Mouse (Mus musculus) heart, postnatal 0 days (tissue): ENCODE data around the gene Nlrc5. TPM values are rescaled to one million over a fixed set of nuclear protein-coding genes. Genes with fewer than 3 reads are reported as not detected.

Experiments used
- ATAC-seq: fragments of 200-750 bp; cut with Nextera tagmentation; 2 replicates; pipeline ENCODE4 v1.8.0; 2017; ENCODE audit warnings: low read depth, moderate number of reproducible peaks, moderate library complexity; ENCODE audit not compliant: insufficient read depth
- DNase-seq: peaks from one replicate; pipeline ENCODE4 v3.0.0-alpha.2; 2016; ENCODE audit warnings: low spot score
- H3K27ac ChIP-seq: fragments of 300-500 bp; sonication (generic); 2 replicates; pipeline ENCODE4 v1.5.1; 2014; ENCODE audit warnings: low read depth, mild to moderate bottlenecking
- H3K27me3 ChIP-seq: fragments of 300-500 bp; sonication (generic); 2 replicates; pipeline ENCODE4 v1.6.1; 2014; ENCODE audit warnings: low read length, mixed read lengths; ENCODE audit not compliant: control insufficient read depth, insufficient read depth
- H3K36me3 ChIP-seq: fragments of 300-500 bp; sonication (generic); replicated peaks from 2 replicates; pipeline ENCODE4 v1.6.1; 2014; ENCODE audit warnings: low read length, mixed read lengths; ENCODE audit not compliant: control insufficient read depth, insufficient read depth
- H3K4me1 ChIP-seq: fragments of 300-500 bp; sonication (generic); 2 replicates; pipeline ENCODE4 v1.6.1; 2014; ENCODE audit warnings: antibody characterized with exemption; ENCODE audit not compliant: control insufficient read depth, insufficient read depth
- H3K4me2 ChIP-seq: fragments of 300-500 bp; sonication (generic); 2 replicates; pipeline ENCODE4 v1.6.1; 2014; ENCODE audit warnings: low read depth, mild to moderate bottlenecking, low read length, moderate library complexity
- H3K4me3 ChIP-seq: fragments of 300-500 bp; sonication (generic); 2 replicates; pipeline ENCODE4 v1.5.1; 2014; ENCODE audit warnings: low read depth, low read length
- H3K9ac ChIP-seq: fragments of 300-500 bp; sonication (generic); replicated peaks from 2 replicates; pipeline ENCODE4 v1.6.1; 2014; ENCODE audit warnings: low read depth, low read length, mixed read lengths
- H3K9me3 ChIP-seq: fragments of 300-500 bp; sonication (generic); replicated peaks from 2 replicates; pipeline ENCODE4 v1.6.1; 2016; ENCODE audit warnings: low read length; ENCODE audit not compliant: control insufficient read depth
- CTCF ChIP-seq: IDR thresholded peaks from 2 replicates; pipeline ENCODE4 v1.5.1; 2016; ENCODE audit warnings: antibody characterized with exemption, control low read depth, low read depth
- EP300 ChIP-seq: IDR thresholded peaks from 2 replicates; pipeline ENCODE4 v1.6.1; 2016; ENCODE audit warnings: antibody characterized with exemption, low read depth
- WGBS: fragments of 180-500 bp; shearing (Covaris S2); extraction: QIAGEN DNeasy Blood & Tissue Kit; methylation state at CpG from one replicate; pipeline ENCODE4 v1.1.7; 2014; 5-methylcytosine and 5-hydroxymethylcytosine counted together
- polyA plus RNA-seq: library from polyadenylated mRNA; unstranded; fragments of >200 nt; fragmentation: Nextera tagmentation; extraction: Ambion mirVana; gene quantifications from 2 replicates; pipeline ENCODE4 v1.2.1, GENCODE M21; 2015
- total RNA-seq: library from RNA; depleted of rRNA; stranded (reverse); fragments of >200 nt; gene quantifications from 2 replicates; pipeline ENCODE4 v1.2.3, GENCODE M21; 2014; ENCODE audit warnings: low replicate concordance

The Nlrc5 gene
- total and polyA plus RNA-seq, 2 experiments from 2014 or later, result 0.11 to 3.1 TPM

DNA sequence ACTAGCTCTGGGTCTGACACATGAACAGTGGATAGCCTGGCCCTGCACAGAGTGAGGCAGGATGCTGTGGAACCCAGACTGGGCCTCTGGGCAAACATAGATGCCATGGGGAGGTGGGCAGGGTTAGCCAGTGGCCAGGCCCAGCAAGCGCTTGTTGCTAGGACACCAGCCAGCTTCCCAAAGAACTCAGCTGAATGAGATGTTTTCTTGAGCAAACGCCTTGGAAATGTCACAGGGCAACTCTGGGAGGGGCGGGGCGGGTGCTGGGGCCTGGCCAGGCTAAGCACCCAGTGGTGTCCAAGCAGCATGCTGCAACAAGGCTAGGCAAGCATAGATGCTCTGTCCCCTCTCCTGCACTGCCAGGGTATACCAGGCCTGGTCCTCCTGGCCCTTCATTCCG, 127.1 kb downstream of the Nlrc5 start:
- H3K4me1 ChIP-seq, result no peaks in the 10 kb centered on the region
- no peak for ATAC-seq
- H3K9me3 ChIP-seq, result no peaks in the 10 kb centered on the region
- DNase-seq, result no peak
- no peak overlapping the region for H3K4me2 ChIP-seq
- H3K27ac ChIP-seq, result no peak overlapping the region
- WGBS, result 69% methylated on average over 5 of the region's 5 CpGs
- H3K36me3 ChIP-seq, result no peaks in the 10 kb centered on the region
- no peak overlapping the region for H3K9ac ChIP-seq
- H3K4me3 ChIP-seq, result no peak overlapping the region
- TF ChIP-seq EP300 (no peak), CTCF (no peak)
- H3K27me3 ChIP-seq, result no peaks in the 10 kb centered on the region

DNA sequence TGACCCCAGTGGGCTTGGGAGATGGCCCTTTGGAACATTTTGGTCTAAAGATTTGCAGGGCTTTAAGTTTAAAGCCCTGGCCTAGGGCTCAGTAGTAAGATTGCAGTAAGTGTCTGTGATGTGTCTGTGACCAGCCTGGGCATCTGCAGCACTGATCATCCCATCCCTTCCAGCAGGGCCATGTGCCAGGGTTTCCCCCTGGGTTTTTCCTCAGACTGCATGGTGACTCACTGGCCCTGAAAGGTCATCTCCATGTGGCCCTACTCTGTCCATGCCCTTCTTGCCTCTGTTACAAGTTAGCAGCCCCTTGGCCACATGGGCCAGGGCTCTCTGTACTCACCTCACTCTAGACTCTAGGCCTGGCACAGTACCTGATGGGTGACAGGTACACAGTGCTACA, 130.3 kb downstream of the Nlrc5 start:
- DNase-seq (no peak), ATAC-seq (no peak)
- no peak overlapping the region for H3K9ac ChIP-seq
- H3K27ac ChIP-seq, result no peak overlapping the region
- H3K36me3 ChIP-seq, result no peaks in the 10 kb centered on the region
- no peak overlapping the region for H3K4me2 ChIP-seq
- no peak overlapping the region for H3K4me3 ChIP-seq
- TF ChIP-seq EP300 (no peak), CTCF (no peak)
- no peaks in the 10 kb centered on the region for H3K4me1 ChIP-seq
- no peaks in the 10 kb centered on the region for H3K9me3 ChIP-seq
- no peaks in the 10 kb centered on the region for H3K27me3 ChIP-seq

DNA sequence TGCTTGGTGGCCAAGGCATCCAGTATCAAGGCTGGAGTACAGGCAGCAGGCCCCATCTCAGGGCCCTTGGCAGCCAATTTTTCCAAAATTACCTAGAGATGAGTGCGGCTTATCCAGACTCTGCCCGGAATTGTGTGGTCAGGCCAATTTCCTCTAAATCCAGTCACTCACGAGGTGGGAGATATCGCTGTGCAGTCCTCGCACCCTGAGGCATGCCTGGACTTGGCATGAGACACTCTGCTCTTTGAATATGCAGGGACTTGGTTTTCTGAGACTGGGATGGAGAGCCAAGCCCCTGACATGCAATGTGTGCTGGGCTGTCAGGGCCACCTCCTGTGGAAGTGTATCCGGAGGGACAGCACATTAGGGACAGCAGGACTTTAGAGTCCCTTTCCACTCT, 131.9 kb downstream of the Nlrc5 start:
- H3K9me3 ChIP-seq, result no peaks in the 10 kb centered on the region
- no peak for TF ChIP-seq CTCF
- no peak for TF ChIP-seq EP300
- no peaks in the 10 kb centered on the region for H3K27me3 ChIP-seq
- DNase-seq (no peak), ATAC-seq (no peak)
- H3K4me1 ChIP-seq, result no peaks in the 10 kb centered on the region
- whole genome bisulfite sequencing, result 62% methylated on average over 6 of the region's 6 CpGs
- no peak overlapping the region for H3K9ac ChIP-seq
- H3K4me2 ChIP-seq, result no peak overlapping the region
- no peaks in the 10 kb centered on the region for H3K36me3 ChIP-seq
- no peak overlapping the region for H3K4me3 ChIP-seq
- no peak overlapping the region for H3K27ac ChIP-seq

DNA sequence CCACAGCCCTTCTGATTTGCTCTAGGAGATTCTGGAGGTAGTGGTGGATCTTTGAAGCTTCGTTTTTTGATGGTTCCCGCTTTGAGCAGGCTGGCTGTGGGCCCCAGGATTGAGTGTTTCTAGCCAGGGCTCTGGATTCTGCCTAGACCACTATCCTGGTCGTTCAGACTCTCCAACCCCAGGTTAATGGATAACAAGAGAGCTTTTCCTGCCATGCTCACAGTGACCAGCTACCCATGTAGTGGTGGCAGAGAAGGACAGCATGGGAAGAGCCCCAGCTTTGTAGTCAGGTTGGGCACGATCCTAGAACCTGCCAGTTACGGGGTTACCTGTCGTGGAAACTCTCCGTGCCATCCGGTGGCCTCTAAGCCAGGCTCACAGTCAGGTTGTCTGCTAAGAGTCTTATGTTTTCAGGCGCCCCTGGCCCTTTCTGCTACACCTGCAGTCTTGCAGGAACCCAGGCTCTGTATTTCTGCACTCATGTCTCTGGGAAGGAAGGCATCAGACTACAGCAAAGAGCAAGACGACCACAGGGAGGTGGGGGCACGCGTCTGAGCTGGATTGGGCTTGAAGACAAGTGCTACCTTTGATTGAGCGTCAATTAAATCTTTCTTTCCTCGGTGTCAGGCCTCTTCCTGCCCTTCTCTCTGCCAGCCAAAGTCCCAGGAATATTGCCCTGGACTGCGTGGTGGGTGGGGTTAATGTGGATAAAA, 132.4 kb downstream of the Nlrc5 start:
- no peaks in the 10 kb centered on the region for H3K9me3 ChIP-seq
- TF ChIP-seq CTCF, result no peak
- TF ChIP-seq EP300, result no peak
- 74% methylated on average over 15 of the region's 15 CpGs for WGBS
- H3K27ac ChIP-seq, result no peak overlapping the region
- no peak overlapping the region for H3K4me2 ChIP-seq
- no peaks in the 10 kb centered on the region for H3K36me3 ChIP-seq
- H3K4me3 ChIP-seq, result no peak overlapping the region
- H3K9ac ChIP-seq, result no peak overlapping the region
- no peak for ATAC-seq
- H3K27me3 ChIP-seq, result no peaks in the 10 kb centered on the region
- H3K4me1 ChIP-seq, result no peaks in the 10 kb centered on the region
- DNase-seq, result no peak

DNA sequence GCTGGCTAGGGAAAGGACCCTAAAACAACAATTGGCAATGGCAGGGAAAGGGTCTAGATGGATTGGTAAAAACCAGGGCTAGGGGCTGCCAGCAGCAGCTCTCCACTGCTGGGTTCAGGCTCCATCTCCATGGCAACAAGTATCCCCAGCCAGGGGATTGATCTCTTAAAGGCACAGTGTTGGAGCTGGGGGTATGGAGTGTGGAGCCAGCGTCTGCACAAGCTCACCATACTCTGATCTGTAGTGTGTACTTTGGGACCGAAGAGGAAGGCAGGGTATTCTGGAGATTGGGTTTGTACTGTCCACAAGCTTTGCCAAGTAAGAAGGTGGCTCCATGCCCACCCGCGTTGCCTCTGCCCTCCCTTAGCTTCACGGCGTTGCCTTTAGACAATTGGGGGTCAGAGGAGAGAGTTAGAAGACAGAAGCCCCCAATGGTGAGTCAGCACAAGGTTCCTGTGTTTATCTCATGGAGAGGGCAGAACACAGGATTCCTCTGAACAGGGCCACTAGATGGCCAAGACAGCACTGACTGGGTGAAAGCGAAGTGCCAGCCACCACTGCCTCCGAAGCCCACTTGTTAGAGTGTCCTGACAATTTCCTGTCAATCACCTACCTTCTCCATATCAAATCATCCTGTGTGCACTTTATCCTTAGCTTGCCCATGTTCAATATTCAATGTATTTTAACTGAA, 133.1 kb downstream of the Nlrc5 start:
- Histone ChIP-seq H3K4me3 (no peak overlapping the region), H3K27ac (no peak overlapping the region), H3K4me1 (no peaks in the 10 kb centered on the region), H3K27me3 (no peaks in the 10 kb centered on the region), H3K4me2 (no peak overlapping the region), H3K36me3 (no peaks in the 10 kb centered on the region), H3K9ac (no peak overlapping the region), H3K9me3 (no peaks in the 10 kb centered on the region)
- no peak for DNase-seq
- no peak for ATAC-seq
- 74% methylated on average over 8 of the region's 8 CpGs for WGBS
- no peak for TF ChIP-seq EP300
- TF ChIP-seq CTCF, result no peak
